Mouse (Mus musculus) A20 (cell line): ENCODE measurements around the gene Focad.

Source experiments
- DNase-seq: peaks from one replicate; pipeline ENCODE4 v3.0.0-alpha.2; 2011; ENCODE audit warnings: low read depth, low spot score

Focad gene

DNA sequence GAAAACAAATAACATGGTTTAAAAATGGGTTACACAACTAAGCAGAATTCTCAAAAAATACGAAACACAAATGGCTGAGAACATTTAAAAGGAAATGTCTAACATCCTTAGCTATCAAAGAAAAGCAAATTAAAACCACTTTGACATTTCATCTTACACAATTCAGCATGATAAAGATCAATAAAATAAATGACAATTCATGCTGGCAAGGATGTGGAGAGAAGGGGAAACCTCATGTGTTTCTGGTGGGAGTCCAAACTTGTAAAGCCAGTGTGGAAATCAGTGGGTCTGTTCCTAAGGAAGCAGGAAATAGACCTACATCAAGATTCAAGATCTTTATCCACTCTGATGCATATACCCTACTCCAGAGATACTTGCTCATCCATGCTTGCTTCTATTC, 363.7 kb downstream of the Focad start:
- DNase-seq = no peak

DNA sequence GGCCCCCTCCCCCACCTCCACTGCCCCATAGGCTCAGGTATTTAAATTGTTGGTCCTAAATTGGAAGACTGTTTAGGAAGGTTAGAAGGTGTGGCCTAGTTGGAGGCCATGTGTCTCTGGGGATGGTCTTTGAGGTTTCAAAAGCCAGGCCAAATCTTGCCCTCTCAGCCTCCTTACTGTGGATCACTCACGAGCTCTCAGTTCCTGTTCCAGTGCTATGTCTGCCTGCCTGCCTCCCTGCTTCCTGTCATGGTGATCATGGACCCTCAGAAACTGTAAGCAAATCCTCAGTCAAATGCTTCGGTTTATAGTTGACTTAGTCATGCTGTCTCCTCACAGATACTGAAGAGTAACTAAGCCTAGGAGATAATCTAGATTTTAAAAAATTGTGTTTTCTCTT, 364.2 kb downstream of the Focad start:
- DNase-seq = no peak
